Mouse (Mus musculus) kidney, adult 2 months (tissue): ENCODE measurements around the gene Rbpms2.

Source experiments
- CTCF ChIP-seq: fragments of 200-500 bp; conservative IDR thresholded peaks from 2 replicates; pipeline ENCODE4 v1.5.1; 2011; ENCODE audit warnings: low read depth, mild to moderate bottlenecking, control low read depth, low read length, moderate library complexity, mixed read lengths; ENCODE audit not compliant: insufficient read depth, insufficient read length
- POLR2A ChIP-seq: fragments of 200-500 bp; IDR thresholded peaks from one replicate; pipeline ENCODE4 v1.6.1; 2011; ENCODE audit warnings: low read depth, low read length, control low read depth

DNA sequence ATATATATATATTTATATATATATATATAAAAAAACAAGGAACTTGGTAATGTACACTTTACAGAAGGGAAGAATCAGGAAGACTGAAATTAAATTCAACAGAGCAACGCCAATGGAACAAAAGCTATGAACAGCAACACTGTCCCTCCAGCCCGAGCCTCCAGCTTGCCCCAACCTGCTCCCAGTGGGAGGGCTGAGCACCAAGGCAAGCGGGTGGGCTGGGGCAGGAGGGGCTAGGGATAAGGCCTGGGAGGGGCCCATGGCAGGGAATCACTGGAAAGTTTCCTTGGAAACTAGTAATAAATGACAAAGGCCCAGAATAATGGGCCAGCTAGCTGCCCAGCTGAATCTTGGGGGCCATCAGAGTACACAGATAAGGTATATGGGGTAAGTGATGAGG, 63.0 kb downstream of the Rbpms2 start:
- TF ChIP-seq CTCF (no peak), POLR2A (no peak)
